Mouse (Mus musculus): ENCODE data around the gene Acot7.

Gene Acot7

GRCm38 (mm10) chr4:152182205-152182604, 4.3 kb downstream of the Acot7 start:
- no peak for DNase-seq

- peak; percentile 71 to 76 for DNase-seq
Observed at GRCm38 (mm10) chr4:152184353-152185035, 6.6 kb downstream of the Acot7 start.

DNA sequence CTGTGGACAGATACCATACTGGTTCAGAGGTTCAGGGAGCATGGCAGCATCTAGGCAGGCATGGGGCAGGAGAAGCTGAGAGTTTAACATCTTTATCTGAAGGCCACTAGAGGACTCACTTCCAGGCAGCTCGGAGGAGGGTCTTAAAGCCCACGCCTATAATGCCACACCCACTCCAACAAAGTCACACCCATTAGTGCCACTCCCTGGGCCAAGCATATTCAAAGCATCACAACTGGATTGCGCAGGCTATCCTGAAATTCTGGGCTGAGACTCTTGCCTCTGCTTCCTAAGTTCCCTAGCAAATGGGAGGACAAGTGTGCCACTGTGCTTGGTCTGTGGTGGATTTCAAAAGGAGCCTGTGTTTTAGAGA, 7.2 kb downstream of the Acot7 start:
- no peak for DNase-seq

- DNase-seq, result peak in 1 of 2 experiments; percentile 33
Observed at GRCm38 (mm10) chr4:152185510-152186204, 7.7 kb downstream of the Acot7 start.

DNA sequence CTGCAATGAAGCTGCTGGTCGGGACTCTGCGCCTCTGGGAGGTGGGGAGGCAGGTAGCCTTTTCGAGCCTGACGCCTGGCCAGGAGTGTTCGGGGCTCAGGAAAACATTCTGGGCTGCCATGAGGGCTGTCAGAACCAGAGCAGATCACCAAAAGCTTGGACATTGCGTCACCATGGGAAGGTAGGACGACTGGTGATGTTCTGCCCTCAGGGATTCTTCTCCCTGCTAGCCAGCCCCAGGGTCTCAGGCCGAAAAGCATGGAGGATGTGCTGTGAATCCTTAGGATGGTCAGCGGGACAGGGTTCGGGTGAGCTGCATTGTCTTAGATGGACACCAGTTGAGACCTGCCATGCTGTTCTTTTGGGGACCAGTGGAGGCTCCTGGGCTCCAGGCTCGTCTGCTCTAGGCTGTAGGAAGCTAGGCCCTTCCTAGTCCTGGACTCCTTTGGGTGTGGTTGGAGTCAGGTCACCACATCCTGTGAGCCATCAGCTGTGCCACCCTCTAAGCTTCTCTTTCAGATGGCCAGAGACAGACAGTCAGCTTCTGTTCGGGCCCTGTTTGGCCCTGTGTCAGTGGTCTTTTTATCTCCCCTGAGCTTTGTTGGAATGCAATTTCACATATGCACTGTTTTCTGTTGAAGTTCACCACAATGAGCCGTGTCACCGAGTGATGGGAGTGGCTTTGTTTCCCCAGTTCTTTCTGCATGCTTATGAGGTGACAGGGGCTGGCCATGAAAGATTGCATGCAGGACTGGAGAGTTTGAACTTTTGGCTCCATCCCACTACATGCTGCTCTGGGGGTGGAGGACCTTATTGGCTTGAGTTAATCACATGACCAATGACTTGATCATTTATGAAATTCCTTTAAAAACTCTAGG, 8.5 kb downstream of the Acot7 start:
- DNase-seq, result no peak

DNA sequence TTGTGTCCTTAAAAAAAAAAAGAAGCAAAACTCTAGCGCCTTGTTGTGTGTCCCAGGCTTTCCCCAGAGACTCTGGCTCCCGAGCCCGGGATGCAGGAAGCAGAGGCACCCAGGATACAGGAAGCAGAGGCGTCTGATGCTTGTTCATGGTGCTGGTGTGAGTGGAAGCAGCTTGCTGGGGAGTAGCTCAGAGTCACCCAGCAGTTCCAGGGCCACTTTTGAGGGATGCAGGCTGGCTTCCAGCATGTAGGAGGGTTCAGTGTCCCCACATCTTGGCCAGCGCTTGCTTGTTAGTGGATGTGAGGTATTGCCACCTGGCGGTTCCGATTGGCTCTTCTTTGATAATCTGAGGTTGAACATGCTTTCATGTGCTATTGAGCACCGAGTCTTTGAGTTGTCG, 9.2 kb downstream of the Acot7 start:
- no peak for DNase-seq

DNA sequence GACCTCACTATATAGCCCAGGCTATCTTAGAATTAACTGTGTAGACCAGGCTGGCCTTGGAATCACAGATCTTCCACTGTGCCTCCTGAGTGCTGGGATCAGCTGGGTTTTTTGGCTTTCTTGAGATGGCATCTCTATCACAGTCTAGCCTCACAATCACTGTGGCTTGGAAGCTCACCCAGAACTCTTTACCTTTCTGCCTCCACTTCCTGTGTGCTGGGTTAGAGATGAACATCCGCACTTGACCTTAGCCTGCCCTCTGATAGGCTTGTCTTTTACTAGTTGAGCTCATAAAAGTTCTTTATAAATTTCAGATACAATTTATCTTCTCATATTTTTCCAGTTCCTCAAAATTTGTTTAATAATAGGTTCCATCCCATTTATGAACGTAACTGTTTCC, 10.7 kb downstream of the Acot7 start:
- DNase-seq, result no peak

DNA sequence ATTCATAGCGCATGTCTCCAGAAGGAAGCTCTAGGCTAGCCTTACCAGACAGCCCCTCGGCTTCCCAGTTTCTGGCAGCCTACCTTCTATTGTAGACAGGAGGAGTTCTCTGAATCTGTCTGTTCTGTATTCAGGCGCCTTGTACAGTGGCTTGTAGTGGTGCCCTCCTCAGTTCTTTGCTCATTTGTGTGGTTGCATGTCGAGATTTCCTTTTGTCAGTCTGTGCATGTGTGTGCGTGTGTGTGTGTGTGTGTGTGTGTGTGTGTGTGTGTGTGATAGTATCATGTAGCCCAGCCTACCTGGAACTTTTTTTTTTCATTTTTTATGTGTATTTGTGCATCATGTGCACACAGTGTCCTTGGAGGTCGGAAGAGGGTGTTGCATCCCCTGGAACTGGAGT, 11.1 kb downstream of the Acot7 start:
- DNase-seq, result no peak

DNA sequence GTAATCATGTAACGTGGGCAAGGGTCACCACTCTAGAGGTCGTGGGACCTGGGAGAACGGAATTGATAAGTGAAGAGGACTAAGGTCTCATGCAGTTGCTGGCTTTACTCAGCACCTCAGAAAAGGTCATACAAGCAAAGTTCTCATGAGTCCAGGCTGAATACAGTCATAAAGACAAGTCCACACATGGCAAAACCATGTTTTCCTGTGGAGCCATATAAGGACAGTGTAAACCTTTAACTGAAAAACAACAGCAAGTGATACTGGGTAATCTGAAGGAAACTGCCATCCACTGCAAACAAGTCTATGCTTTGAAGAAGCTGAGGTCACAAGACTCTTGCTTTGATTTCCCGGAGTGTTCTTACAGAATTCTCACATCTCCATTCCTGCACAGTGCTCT, 11.8 kb downstream of the Acot7 start:
- DNase-seq, result no peak

- DNase-seq, result no peak
Observed at GRCm38 (mm10) chr4:152190096-152190653, 12.2 kb downstream of the Acot7 start.

DNA sequence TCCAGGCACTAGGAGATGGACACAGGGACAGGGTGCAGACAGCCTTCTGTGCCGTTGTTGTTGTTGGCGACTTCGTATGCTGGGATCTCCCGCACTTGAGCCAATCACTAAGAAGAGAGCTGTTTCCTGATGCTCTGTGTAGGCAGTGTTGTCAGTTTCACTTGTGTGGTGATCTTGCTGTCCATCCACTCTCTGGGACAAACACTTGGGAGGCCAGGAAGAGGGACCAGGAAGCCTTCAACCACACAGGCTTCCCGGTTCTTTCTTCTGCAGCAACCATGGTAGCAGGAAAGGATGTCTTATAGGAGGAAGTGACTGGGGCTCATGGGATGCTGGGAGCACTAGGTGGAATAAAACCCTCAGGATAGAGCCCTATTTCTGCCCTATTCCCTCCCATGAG, 12.8 kb downstream of the Acot7 start:
- no peak for DNase-seq

GRCm38 (mm10) chr4:152192569-152192968, 14.6 kb downstream of the Acot7 start:
- no peak for DNase-seq

DNA sequence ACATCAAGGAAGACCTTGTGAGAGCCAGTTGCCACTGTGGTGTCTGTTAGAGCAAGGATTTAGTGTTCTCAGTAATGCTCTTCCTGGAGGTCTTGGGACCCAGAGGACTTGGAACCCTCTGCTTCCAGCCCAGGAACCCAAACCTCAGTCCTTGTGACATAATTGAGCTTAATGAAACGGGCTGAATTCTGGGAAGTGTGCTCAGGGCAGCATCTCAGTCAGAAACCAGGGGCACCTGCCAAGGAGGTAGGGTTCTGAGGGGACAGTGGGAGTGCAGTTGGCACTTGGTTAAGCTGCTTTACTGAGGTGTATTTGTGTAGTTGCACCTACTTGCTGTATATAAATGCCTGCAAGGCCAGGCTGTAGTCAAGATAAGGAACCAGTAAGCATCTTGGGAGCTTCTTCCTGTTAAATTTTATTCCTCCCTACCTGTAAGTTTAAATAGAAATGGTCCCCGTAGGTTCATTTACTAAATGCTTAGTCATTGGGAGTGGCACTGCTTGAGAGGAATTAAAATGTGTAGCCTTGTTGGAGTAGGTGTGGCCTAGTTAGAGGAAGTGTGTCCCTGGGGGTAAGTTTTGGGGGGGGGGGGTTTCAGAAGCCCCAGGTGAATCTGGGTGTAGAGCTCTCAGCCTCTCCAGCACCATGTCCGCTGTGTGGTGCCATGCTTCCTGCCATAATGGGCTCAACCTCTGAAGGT, 16.7 kb downstream of the Acot7 start:
- peak; percentile 71 to 76 for DNase-seq

- DNase-seq, result no peak
Observed at GRCm38 (mm10) chr4:152196276-152196675, 18.3 kb downstream of the Acot7 start.

DNA sequence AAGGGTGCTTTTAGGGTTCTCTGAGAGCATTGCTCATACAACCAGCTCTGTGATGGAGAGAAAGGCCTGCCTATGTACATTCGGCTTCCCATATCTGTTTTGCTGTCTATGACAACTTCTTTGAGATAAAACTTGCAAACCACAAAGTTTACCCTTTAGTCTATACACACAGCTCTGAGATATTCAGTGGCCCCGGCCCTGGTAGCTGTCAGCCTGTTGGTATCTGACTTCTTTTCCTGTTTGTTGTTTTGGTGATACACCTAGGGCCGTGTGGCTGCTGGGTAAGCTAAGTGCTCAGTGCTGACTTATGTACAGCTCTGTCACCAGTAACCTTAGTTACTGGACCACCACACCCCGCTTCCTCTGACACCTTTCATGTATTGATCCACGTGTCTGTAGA, 19.6 kb downstream of the Acot7 start:
- DNase-seq, result no peak

DNA sequence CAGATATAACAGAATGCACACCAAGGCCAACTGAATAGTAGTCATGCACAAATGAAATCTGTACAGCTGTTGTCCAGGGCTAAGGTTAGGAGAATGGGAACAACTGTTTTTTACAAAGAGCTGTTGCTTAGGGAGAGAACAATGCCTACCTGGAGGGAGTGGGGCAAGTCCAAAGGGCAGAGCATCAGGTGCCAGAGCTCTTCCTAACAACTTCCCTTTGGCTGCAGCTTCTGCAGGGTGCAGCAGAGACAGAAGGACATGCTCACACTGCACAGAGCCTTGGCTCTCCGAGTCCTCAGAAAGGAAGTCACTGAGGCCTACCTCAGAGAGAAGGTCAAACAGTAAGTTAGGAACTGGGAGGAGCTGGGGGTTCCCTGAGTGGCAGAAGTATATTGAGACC, 21.7 kb downstream of the Acot7 start:
- DNase-seq, result no peak

DNA sequence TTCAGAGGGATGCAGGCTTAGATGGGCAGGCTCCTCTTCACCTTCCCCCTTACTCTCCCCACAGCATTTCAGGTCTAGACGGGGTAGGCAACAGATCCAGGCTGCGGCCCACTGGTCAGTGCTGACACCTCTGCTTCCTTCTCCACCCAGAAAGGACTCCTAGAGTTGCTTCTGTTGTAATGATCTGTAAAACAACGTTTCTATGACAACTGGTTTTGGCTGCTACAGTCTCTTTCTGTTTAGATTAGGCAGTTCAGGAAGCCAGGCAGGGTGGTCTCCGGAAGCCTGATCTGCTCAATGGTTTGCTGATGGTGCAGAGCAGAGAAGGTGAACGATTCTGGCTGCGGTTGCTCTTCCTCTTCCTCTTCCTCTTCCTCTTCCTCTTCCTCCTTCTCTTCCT, 23.6 kb downstream of the Acot7 start:
- DNase-seq, result no peak

- DNase-seq, result no peak
Observed at GRCm38 (mm10) chr4:152202418-152202817, 24.5 kb downstream of the Acot7 start.

GRCm38 (mm10) chr4:152202905-152203304, 25.0 kb downstream of the Acot7 start:
- DNase-seq, result no peak

GRCm38 (mm10) chr4:152204663-152205062, 26.7 kb downstream of the Acot7 start:
- DNase-seq, result peak in 1 of 2 experiments; percentile 17

DNA sequence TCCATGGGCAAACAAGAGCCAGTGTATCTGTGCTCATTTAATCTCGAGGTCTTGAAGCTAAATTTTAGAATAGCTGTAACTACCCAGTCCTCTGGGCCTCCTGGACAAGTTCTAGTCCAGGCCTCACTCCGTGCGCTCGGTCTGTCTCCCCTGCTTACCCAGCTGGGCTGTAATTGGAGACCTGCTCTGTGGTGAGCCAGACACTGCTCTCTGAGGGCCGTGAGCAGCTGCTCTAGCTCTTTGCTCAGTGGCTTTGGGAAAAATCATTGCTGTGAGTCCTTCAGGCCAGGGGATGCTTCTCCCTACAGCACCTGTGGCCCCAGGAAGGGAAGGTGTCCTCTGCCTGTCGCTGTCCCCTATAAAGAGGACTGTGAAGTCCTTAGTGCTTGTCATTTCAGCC, 28.3 kb downstream of the Acot7 start:
- DNase-seq, result no peak

DNA sequence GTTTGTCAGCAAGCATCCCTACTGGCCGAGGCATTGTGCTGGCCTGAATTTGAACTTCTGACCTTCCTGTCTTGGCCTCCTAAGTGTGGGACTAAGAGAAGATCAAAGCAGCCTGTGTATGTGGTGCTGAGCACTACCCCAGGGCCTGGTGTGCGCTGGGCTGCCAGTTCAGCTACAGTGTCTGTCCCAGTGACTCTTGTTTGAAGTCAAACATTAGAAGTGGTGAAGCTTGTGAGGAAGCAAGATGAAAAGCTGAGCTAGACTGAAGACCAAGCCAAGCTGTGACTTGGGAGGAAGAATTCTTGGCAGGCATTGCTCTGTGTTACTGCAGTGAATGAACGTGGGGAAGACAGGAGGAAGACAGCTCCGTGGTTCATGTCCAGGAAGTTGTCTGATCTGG, 31.7 kb downstream of the Acot7 start:
- no peak for DNase-seq

DNA sequence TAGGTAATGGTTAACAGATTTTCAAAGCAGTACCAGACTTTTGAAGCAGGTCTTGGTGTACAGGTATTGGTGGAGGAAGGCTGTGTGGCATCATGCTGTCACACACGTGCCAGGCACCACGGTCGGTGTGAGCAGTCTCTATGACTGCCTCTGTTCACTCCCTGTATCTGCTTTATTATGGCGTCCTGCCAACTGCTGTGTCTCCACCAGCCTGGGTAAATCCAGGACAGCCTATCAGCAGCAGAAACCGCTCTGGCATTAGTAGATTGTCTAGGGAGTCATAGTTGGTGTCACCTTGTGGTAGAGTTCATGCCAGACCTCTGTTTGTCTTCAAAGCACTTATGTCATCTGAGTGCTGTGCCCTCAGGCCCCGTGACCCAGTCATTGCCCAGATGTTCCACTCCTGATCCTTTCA, 34.2 kb downstream of the Acot7 start:
- DNase-seq, result no peak

Measured in cerebellum, postnatal 10 days (tissue).